ENCODE assay signal across 14 mouse cellular contexts in the genomic region with DNA sequence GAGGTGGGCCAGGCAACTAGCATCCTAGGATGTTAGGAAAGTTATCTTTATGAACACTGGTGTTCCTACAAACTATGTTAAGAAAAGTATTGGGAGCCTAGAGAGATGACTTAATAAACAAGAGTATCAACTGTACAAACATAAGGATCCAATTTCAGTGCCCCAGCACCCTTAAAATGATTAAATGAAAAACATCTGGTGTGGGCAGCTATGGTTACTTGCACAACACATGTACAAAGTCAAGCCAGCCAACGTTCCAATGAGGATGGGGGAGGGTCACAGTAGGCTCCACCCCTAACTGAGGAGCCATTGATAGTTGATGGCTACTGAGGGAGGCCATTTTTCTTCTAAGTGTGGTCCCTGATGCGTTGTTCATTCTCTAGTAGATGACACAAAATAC. TPM values are rescaled to one million over a fixed set of nuclear protein-coding genes. Genes with fewer than 3 reads are reported as not detected.
"Had no signal": no experiment of that assay in that cellular context is flagged by ENCODE, and none has a peak within 500 bp of the region (broad histone marks: within the 10 kb centered on the region; RNA-seq: fewer than 3 reads in every experiment).

No protein-coding gene starts in this region.

- H3K9ac ChIP-seq: limb, embryonic 12.5 days; liver, embryonic 14.5 days; stomach, embryonic 15.5 days had no signal

- H3K27ac ChIP-seq: limb, embryonic 12.5 days; liver, embryonic 14.5 days; stomach, embryonic 15.5 days had no signal

- DNase-seq: kidney, postnatal 10 days; lung, adult 18-20 months; lung, postnatal 4 days; right cerebral cortex, postnatal 14 days; thymus, adult 2 months; thymus, postnatal 36 days had no signal

- H3K9me3 ChIP-seq: limb, embryonic 12.5 days; stomach, embryonic 15.5 days had no signal

- H3K36me3 ChIP-seq: limb, embryonic 12.5 days; stomach, embryonic 15.5 days had no signal

- ATAC-seq: lung, postnatal 0 days; midbrain, embryonic 16.5 days had no signal

- H3K4me2 ChIP-seq: limb, embryonic 12.5 days; midbrain, embryonic 11.5 days; stomach, embryonic 15.5 days had no signal

- H3K4me1 ChIP-seq: limb, embryonic 12.5 days; stomach, embryonic 15.5 days had no signal

- H3K4me3 ChIP-seq: limb, embryonic 12.5 days; stomach, embryonic 15.5 days had no signal

- H3K27me3 ChIP-seq: limb, embryonic 12.5 days; stomach, embryonic 15.5 days had no signal

RNA-seq across cellular contexts. Expression of gene AI593442, which starts 43.6 kb away (rescaled TPM):
- total RNA-seq: liver, adult 2 months; megakaryocyte, adult 5-6 weeks had no signal
- polyA plus RNA-seq: liver, adult 2 months had no signal
